13 mouse cellular contexts compared by ENCODE assay signal in the genomic region with DNA sequence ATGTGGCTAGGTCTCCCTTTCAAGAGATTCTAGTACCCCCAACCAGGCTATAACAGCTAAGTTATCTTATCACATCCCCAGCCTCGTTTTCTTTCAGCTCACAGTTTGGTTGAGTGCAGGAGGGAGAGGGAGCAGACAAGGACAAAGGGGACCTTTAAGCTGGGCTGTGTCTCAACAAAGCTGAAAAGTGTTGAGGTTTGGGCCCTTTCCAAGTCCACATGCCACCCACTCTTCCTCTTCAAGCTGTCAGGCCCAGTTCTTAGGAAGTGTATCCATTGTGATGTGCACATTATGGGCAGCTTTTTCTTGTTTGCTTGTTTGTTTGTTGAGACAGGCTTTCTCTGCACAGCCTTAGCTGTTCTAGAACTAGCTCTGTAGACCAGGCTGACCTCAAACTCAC. TPM values are rescaled to one million over a fixed set of nuclear protein-coding genes. Genes with fewer than 3 reads are reported as not detected.
"Had no signal": no experiment of that assay in that cellular context is flagged by ENCODE, and none has a peak within 500 bp of the region (broad histone marks: within the 10 kb centered on the region; RNA-seq: fewer than 3 reads in every experiment).

No protein-coding gene starts in this region.

RNA-seq across cellular contexts. Expression of a gene that starts 1.8 kb away (rescaled TPM):
- total RNA-seq: neutrophil, adult 5-6 weeks had no signal
- polyA plus RNA-seq: neural tube, embryonic 14.5 days; neural tube, embryonic 15.5 days; small intestine, adult 2 months; spleen, adult 2 months; stomach, embryonic 14.5 days; stomach, embryonic 15.5 days; stomach, embryonic 16.5 days; stomach, postnatal 0 days; testis, adult 2 months; thymus, adult 2 months; thymus, postnatal 0 days; urinary bladder, adult 2 months had no signal

RNA-seq across cellular contexts. Expression of a gene that starts 29.9 kb away (rescaled TPM):
- total RNA-seq: neutrophil, adult 5-6 weeks had no signal

RNA-seq across cellular contexts. Expression of a gene that starts 31.7 kb away (rescaled TPM):
- total RNA-seq: neutrophil, adult 5-6 weeks had no signal
- polyA plus RNA-seq: neural tube, embryonic 14.5 days; neural tube, embryonic 15.5 days; small intestine, adult 2 months; spleen, adult 2 months; stomach, embryonic 14.5 days; stomach, embryonic 15.5 days; stomach, embryonic 16.5 days; stomach, postnatal 0 days; thymus, adult 2 months; thymus, postnatal 0 days; urinary bladder, adult 2 months had no signal

RNA-seq across cellular contexts. Expression of a gene that starts 47.0 kb away (rescaled TPM):
- total RNA-seq: neutrophil, adult 5-6 weeks had no signal
- polyA plus RNA-seq: neural tube, embryonic 14.5 days; neural tube, embryonic 15.5 days; small intestine, adult 2 months; spleen, adult 2 months; stomach, embryonic 14.5 days; stomach, embryonic 15.5 days; stomach, embryonic 16.5 days; stomach, postnatal 0 days; testis, adult 2 months; thymus, adult 2 months; thymus, postnatal 0 days; urinary bladder, adult 2 months had no signal
